Mouse (Mus musculus) limb, embryonic 14.5 days (tissue): ENCODE results near the gene Tmtc2. TPM values are rescaled to one million over a fixed set of nuclear protein-coding genes. Genes with fewer than 3 reads are reported as not detected.

Source experiments
- ATAC-seq: fragments of 200-750 bp; cut with Nextera tagmentation; 2 replicates; pipeline ENCODE4 v1.8.0; 2017; ENCODE audit warnings: low read depth, moderate number of reproducible peaks, moderate TSS enrichment; ENCODE audit not compliant: low FRiP score
- DNase-seq: peaks from one replicate; pipeline ENCODE4 v3.0.0-alpha.2; 2015; ENCODE audit warnings: low spot score
- H3K27ac ChIP-seq: fragments of 300-500 bp; sonication (generic); replicated peaks from 2 replicates; pipeline ENCODE4 v1.5.1; 2014; ENCODE audit warnings: low read depth, mild to moderate bottlenecking, low read length, moderate library complexity, mixed read lengths
- H3K27me3 ChIP-seq: fragments of 300-500 bp; sonication (generic); 2 replicates; pipeline ENCODE4 v1.6.1; 2014; ENCODE audit warnings: low read length, mixed read lengths; ENCODE audit not compliant: control insufficient read depth, insufficient read depth
- H3K36me3 ChIP-seq: fragments of 300-500 bp; sonication (generic); 2 replicates; pipeline ENCODE4 v1.6.1; 2014; ENCODE audit warnings: mild to moderate bottlenecking, low read length, moderate library complexity, mixed read lengths; ENCODE audit not compliant: control insufficient read depth, insufficient read depth
- H3K4me1 ChIP-seq: fragments of 300-500 bp; sonication (generic); 2 replicates; pipeline ENCODE4 v1.6.1; 2014; ENCODE audit warnings: antibody characterized with exemption, low read length, mixed read lengths; ENCODE audit not compliant: control insufficient read depth, insufficient read depth
- H3K4me2 ChIP-seq: fragments of 300-500 bp; sonication (generic); replicated peaks from 2 replicates; pipeline ENCODE4 v1.6.1; 2014; ENCODE audit warnings: low read depth, mild to moderate bottlenecking, low read length, moderate library complexity; ENCODE audit not compliant: severe bottlenecking
- H3K4me3 ChIP-seq: fragments of 300-500 bp; sonication (generic); replicated peaks from 2 replicates; pipeline ENCODE4 v1.5.1; 2014; ENCODE audit warnings: low read length
- H3K9ac ChIP-seq: fragments of 300-500 bp; sonication (generic); 2 replicates; pipeline ENCODE4 v1.6.1; 2014; ENCODE audit warnings: mild to moderate bottlenecking, low read depth, low read length, moderate library complexity; ENCODE audit not compliant: severe bottlenecking
- H3K9me3 ChIP-seq: fragments of 300-500 bp; sonication (generic); 2 replicates; pipeline ENCODE4 v1.6.1; 2016; ENCODE audit warnings: low read length; ENCODE audit not compliant: control insufficient read depth
- POLR2A ChIP-seq: fragments of 200-500 bp; IDR thresholded peaks from 2 replicates; pipeline ENCODE4 v1.8.0; 2012; ENCODE audit warnings: inconsistent platforms, mild to moderate bottlenecking, moderate library complexity, borderline replicate concordance; ENCODE audit not compliant: insufficient read depth, insufficient read length; ENCODE audit errors: extremely low read depth
- WGBS: fragments of 180-500 bp; shearing (Covaris S2); extraction: QIAGEN DNeasy Blood & Tissue Kit; methylation state at CpG from one replicate; pipeline ENCODE4 v1.1.7; 2014; 5-methylcytosine and 5-hydroxymethylcytosine counted together
- polyA plus RNA-seq, 2 experiments: library from polyadenylated mRNA; depleted of rRNA in 1 of 2; stranded (reverse) in 1 of 2; unstranded in 1 of 2; fragments of >200 nt; fragmentation: Nextera tagmentation in 1 of 2; extraction: Ambion mirVana in 1 of 2; gene quantifications; 2 replicates each; pipeline versions ENCODE4 v1.2.1 to v1.2.3; 2012 to 2014

Tmtc2 gene
- polyA plus RNA-seq, 2 experiments, result 16.5 to 25.0 TPM

DNA sequence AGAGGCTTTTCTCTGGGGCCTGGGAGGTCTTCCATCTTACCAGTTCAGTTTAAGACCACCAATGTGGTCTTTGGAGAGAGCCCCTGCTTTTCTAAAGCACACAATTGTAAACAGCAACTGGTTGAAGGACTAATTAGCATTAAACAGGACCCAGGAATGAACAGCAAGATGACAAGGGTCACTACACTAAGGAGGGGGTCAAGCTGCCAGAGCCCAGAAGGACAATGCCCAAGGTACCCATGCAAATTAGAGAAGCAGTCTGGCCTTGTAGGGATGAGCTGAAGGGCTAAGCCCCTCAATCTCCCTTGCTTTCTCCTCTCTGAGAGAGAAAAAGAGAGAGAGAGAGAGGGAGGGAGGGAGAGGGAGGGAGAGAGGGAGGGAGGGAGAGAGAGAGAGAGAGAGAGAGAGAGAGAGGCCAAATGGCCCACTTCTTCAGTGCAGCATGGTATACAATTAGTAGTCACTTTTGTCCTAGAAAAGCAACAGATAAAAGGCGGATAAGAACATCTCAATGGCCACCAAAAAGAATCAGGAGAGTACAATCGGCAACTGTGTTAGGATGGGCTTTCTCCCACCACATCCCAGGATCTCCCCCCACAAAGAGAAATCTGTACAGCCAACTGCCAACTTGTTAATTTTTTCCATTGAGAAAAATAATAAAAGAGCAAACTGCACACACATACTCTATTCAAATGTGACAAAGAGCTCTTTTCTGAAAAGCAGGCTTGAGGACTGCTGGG is 89.7 kb downstream of the Tmtc2 start:
- Histone ChIP-seq H3K27me3 (no peaks in the 10 kb centered on the region), H3K9ac (no peak overlapping the region), H3K9me3 (no peaks in the 10 kb centered on the region), H3K36me3 (peaks cover 4% of the 10 kb centered on the region; the same call in 1 of the 2 replicates), H3K27ac (no peak overlapping the region), H3K4me1 (no peaks in the 10 kb centered on the region), H3K4me3 (no peak overlapping the region), H3K4me2 (no peak overlapping the region)
- DNase-seq, result no peak
- no peak for ATAC-seq
- TF ChIP-seq POLR2A, result no peak
- 79% methylated on average over 2 of the region's 2 CpGs for WGBS

DNA sequence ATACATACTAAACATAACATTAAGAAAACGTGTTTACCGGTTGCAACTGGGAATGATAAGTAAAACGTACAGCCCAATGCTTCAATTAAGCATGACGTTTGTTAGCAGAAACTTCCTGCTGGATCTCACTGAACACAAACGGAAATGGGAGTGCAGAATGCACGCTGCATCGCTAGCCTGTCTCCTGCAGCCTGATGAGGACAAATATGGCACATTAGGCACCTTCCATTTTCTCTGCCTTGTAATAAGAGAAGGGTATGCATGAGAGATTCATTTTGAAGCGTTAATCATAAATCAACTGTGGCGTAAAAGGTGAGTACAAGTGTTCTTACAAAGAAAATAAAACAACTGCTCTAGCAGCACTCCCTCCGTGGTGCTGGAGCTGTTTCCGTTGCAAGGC is 94.5 kb downstream of the Tmtc2 start:
- 56% methylated on average over 11 of the region's 11 CpGs for WGBS
- Histone ChIP-seq H3K4me2 (no peak overlapping the region), H3K27ac (no peak overlapping the region), H3K4me3 (no peak overlapping the region), H3K9ac (no peak overlapping the region), H3K9me3 (no peaks in the 10 kb centered on the region), H3K27me3 (no peaks in the 10 kb centered on the region), H3K4me1 (no peaks in the 10 kb centered on the region), H3K36me3 (peaks cover 4% of the 10 kb centered on the region; the same call in 1 of the 2 replicates)
- TF ChIP-seq POLR2A, result no peak
- DNase-seq (no peak), ATAC-seq (no peak)

DNA sequence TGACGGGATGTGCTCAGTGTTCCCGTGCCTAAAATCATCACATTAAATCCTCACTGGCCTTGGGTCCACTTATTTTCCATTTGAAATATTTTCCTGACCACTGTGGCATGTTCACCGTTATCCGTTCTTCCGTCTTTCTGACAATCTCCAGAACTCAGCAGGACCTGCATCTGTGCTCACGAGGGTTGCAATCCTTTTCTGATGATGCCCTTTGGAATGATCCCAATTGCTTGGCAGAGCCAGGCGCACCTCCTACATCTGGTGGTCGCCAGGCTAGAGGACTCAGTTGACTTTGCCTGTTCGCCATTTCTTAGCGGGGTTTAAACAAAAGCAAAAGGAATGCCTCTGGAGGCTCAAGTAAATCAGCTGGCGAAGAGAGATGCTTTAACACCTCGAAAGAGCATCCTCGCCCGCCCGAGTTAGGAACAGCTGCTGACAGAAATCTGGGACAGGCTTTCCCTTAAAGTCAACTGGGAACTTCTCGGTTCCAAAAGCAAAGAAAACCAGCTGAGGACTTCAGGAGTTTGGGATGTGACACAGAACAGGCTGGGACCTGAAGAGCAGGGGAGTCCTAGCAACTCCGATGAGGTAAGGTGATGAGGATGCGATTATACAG is 96.5 kb downstream of the Tmtc2 start:
- H3K36me3 ChIP-seq, result peaks cover 4% of the 10 kb centered on the region; the same call in 1 of the 2 replicates
- no peak for DNase-seq
- H3K4me1 ChIP-seq, result no peaks in the 10 kb centered on the region
- H3K27me3 ChIP-seq, result no peaks in the 10 kb centered on the region
- ATAC-seq, result no peak
- no peaks in the 10 kb centered on the region for H3K9me3 ChIP-seq
- H3K27ac ChIP-seq, result no peak overlapping the region
- no peak overlapping the region for H3K4me2 ChIP-seq
- H3K4me3 ChIP-seq, result no peak overlapping the region
- H3K9ac ChIP-seq, result no peak overlapping the region
- WGBS, result 87% methylated on average over 18 of the region's 18 CpGs
- no peak for TF ChIP-seq POLR2A

DNA sequence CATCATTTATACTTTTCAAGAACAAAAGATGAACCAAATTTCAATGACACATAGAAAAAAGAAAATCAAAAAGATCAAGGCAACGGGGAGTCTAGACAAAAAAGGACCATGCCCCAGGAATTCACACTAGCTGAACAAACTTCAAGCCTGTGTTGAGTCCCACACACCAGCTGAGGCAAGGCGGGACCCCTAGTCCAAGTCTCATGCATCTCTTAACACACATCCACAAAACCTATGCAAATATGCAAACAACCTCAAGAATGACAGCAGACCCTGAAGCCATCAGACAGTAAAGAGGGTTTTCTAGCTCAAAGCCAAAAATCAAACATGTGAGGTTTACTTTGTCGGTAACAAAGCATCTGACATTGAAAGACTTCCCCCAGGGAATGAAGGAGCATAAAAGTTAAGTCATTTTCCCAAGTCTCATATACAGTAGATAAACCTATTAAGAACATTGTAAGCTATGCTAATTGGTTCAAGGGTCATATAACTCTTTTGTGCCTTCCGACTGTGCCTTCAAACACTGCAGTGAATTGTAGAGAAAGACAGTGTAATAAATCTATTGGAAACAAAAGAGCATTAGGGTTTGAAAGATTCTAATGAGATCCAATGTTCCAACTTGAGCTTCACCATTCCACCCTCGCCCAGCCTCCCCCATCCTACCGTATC is 100.0 kb downstream of the Tmtc2 start:
- Histone ChIP-seq H3K9ac (no peak overlapping the region), H3K4me2 (no peak overlapping the region), H3K9me3 (no peaks in the 10 kb centered on the region), H3K4me3 (no peak overlapping the region), H3K4me1 (no peaks in the 10 kb centered on the region), H3K36me3 (no peaks in the 10 kb centered on the region), H3K27me3 (no peaks in the 10 kb centered on the region), H3K27ac (no peak overlapping the region)
- 79% methylated on average over 6 of the region's 6 CpGs for WGBS
- TF ChIP-seq POLR2A, result no peak
- DNase-seq (no peak), ATAC-seq (no peak)

DNA sequence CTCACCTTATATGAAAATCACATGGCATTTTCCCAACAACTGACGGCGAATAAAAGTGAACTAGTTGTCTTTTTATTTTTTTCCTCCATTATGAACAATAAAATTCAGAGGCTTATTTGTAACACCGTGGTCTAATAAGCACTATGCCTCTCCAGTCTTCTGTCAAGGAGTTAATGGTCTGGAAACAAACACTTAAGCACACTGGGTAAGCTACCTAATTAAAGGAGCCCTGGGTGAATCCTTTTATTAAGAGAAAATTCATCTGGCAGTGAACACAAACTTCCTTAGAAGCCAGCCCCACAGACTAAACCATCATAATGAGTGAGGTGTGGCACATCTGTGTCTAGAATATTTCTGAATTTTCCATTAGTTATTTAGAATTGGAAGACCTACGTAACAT is 109.9 kb downstream of the Tmtc2 start:
- WGBS, result 61% methylated on average over 4 of the region's 4 CpGs
- H3K4me1 ChIP-seq, result 0 out of 2 replicates have a peak, but pooled peaks cover 5% of the 10 kb centered on the region
- no peak overlapping the region for H3K27ac ChIP-seq
- TF ChIP-seq POLR2A, result no peak
- H3K27me3 ChIP-seq, result no peaks in the 10 kb centered on the region
- 0 out of 2 replicates have a peak, but pooled peaks cover 5% of the 10 kb centered on the region for H3K36me3 ChIP-seq
- no peak overlapping the region for H3K9ac ChIP-seq
- H3K9me3 ChIP-seq, result no peaks in the 10 kb centered on the region
- H3K4me3 ChIP-seq, result no peak overlapping the region
- H3K4me2 ChIP-seq, result no peak overlapping the region
- ATAC-seq (no peak), DNase-seq (no peak)
